Mouse (Mus musculus): ENCODE measurements around the gene Gcnt2.

DNA sequence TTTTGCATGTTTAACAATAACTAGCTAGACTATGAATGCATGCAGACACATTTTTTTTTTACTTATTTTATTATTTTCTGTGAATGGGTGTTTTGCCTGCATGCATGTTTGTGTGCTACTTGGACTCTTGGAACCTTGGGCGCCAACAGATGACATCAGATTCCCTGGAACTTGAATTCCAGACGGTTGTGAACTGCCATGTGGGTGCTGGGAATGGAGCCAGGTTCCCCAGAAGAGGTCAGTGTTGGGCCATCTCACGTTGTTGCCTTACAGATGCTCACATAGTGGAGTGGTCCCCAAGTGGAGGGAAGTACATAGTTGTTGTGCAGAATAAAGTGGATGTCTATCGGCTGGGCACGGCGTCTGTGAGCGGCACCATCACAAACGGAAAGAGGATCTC is 149.4 kb downstream of the Gcnt2 start:
- TF ChIP-seq CTCF (IDR thresholded peaks at IDR 0.05; ENCODE audit: control insufficient read depth, insufficient read depth, insufficient read length) (no peak), USF1 (IDR thresholded peaks at IDR 0.05; ENCODE audit: low read depth) (no peak)
